Mouse (Mus musculus) G1E (cell line): Measurements from ENCODE around the gene Sgcg.

ENCODE experiments used
- CTCF ChIP-seq: IDR thresholded peaks from 2 replicates; pipeline ENCODE4 v1.5.1; 2012; ENCODE audit warnings: low read depth, low read length, inconsistent platforms, mixed read lengths
- GATA1 ChIP-seq: IDR thresholded peaks from 2 replicates; pipeline ENCODE4 v1.6.1; 2012; ENCODE audit warnings: borderline replicate concordance, low read length, inconsistent platforms, mixed read lengths
- GATA2 ChIP-seq: IDR thresholded peaks from 2 replicates; pipeline ENCODE4 v1.6.1; 2012; ENCODE audit warnings: low read depth, low read length, inconsistent platforms, borderline replicate concordance
- POLR2AphosphoS5 ChIP-seq: IDR thresholded peaks from 2 replicates; pipeline ENCODE4 v1.6.1; 2012; ENCODE audit warnings: low read depth, low read length, inconsistent platforms; ENCODE audit not compliant: insufficient replicate concordance
- TAL1 ChIP-seq: conservative IDR thresholded peaks from 2 replicates; pipeline ENCODE4 v1.6.1; 2012; ENCODE audit warnings: low read depth, low read length, inconsistent platforms, mixed read lengths

GRCm38 (mm10) chr14:61246444-61246843 is 11.8 kb downstream of the Sgcg start:
- TF ChIP-seq POLR2AphosphoS5 (no peak), CTCF (no peak), TAL1 (no peak), GATA2 (no peak), GATA1 (no peak)
